Mouse (Mus musculus): Measurements from ENCODE around the gene Slc2a6.

- no peak for TF ChIP-seq TBP (conservative IDR thresholded peaks at IDR 0.05; ENCODE audit: low read depth, low read length)
- no peak for TF ChIP-seq CTCF (conservative IDR thresholded peaks at IDR 0.05 in 1 of 2, IDR thresholded peaks at IDR 0.05 in 1 of 2; ENCODE audit: low read depth in 2 of 2, low read length in 2 of 2)
- no peak for TF ChIP-seq MYC (IDR thresholded peaks at IDR 0.05; ENCODE audit: low read depth, low read length)
- TF ChIP-seq USF1 (IDR thresholded peaks at IDR 0.05; ENCODE audit: low read depth, low read length): no peak
- no peak for TF ChIP-seq CHD2 (IDR thresholded peaks at IDR 0.05; ENCODE audit: low read length)
- TF ChIP-seq TCF12 (IDR thresholded peaks at IDR 0.05; ENCODE audit: low read depth, low read length): no peak
Observed at GRCm38 (mm10) chr2:27070247-27070813, 42.5 kb upstream of the Slc2a6 start.
